Mouse (Mus musculus) embryonic facial prominence, embryonic 10.5 days (tissue): ENCODE results near the gene Cul5. TPM values are rescaled to one million over a fixed set of nuclear protein-coding genes. Genes with fewer than 3 reads are reported as not detected.

ENCODE experiments used
- DNase-seq: peaks from one replicate; pipeline ENCODE4 v3.0.0-alpha.2; 2017; ENCODE audit warnings: low spot score
- H3K27ac ChIP-seq: fragments of 300-500 bp; sonication (generic); replicated peaks from 2 replicates; pipeline ENCODE4 v1.5.1; 2016; ENCODE audit warnings: mild to moderate bottlenecking
- H3K27me3 ChIP-seq: fragments of 300-500 bp; sonication (generic); replicated peaks from 2 replicates; pipeline ENCODE4 v1.6.1; 2016; ENCODE audit warnings: low read depth, mild to moderate bottlenecking; ENCODE audit not compliant: poor library complexity, severe bottlenecking
- H3K36me3 ChIP-seq: fragments of 300-500 bp; sonication (generic); replicated peaks from 2 replicates; pipeline ENCODE4 v1.6.1; 2016; ENCODE audit warnings: mild to moderate bottlenecking, moderate library complexity
- H3K4me1 ChIP-seq: fragments of 300-500 bp; sonication (generic); 2 replicates; pipeline ENCODE4 v1.6.1; 2016
- H3K4me3 ChIP-seq: fragments of 300-500 bp; sonication (generic); 2 replicates; pipeline ENCODE4 v1.5.1; 2016; ENCODE audit warnings: mild to moderate bottlenecking, moderate library complexity
- H3K9me3 ChIP-seq: fragments of 300-500 bp; sonication (generic); 2 replicates; pipeline ENCODE4 v1.6.1; 2016; ENCODE audit warnings: mild to moderate bottlenecking
- WGBS: fragments of 180-500 bp; shearing (Covaris S2); methylation state at CpG from one replicate; pipeline ENCODE4 v1.1.7; 2016; 5-methylcytosine and 5-hydroxymethylcytosine counted together
- polyA plus RNA-seq: library from polyadenylated mRNA; unstranded; fragments of >200 nt; fragmentation: Nextera tagmentation; extraction: Ambion mirVana; gene quantifications from 2 replicates; pipeline ENCODE4 v1.2.1, GENCODE M21; 2016

Gene Cul5
- 38.1 and 38.6 TPM in 2 replicates for polyA plus RNA-seq

DNA sequence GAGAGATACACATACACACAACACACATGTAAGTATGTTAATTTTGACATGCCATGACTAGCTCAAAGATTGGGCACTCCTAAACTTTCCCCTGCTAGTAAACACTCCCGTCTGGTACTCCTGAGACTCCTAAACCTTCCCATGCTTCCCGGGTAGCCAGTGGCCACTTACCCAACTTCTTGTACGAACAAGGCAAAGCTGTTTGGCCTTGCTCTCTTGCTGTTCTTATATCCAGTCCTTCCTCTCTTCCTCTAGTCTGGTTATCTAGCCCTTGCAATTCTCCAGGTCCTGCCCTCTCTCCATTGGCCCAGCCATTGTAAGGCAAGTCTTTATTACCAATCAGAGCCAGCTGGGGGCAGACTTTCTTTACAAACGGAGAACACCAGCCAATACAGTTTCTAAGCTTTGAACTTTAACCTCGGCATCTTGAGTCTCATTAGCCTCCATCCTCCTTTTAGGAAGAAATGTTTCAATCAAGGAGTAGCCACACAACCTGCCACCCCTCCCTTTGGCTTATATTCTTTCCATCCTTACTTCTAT, at the start of gene Cul5:
TSS of gene Cul5 (minus strand) at position 335 of the 540 bp plus-strand sequence.
- H3K4me1 ChIP-seq = peaks cover 20% of the 10 kb centered on the region
- WGBS = 53% methylated on average over 5 of the region's 5 CpGs
- H3K36me3 ChIP-seq = no peaks in the 10 kb centered on the region; the same call in 1 of the 2 replicates
- H3K27ac ChIP-seq = no peak within 1 kb of the TSS
- H3K9me3 ChIP-seq = no peaks in the 10 kb centered on the region
- no peak within 1 kb of the TSS for H3K4me3 ChIP-seq
- no peaks in the 10 kb centered on the region for H3K27me3 ChIP-seq
- DNase-seq = peak; percentile 33

GRCm38 (mm10) chr9:53705992-53706696, 36.3 kb upstream of the Cul5 start, which contains the start of gene Rab39:
Gene Rab39 (minus strand): TSS chr9:53706232.
- Histone ChIP-seq H3K27me3 (no peaks in the 10 kb centered on the region), H3K4me1 (peaks cover 12% of the 10 kb centered on the region), H3K36me3 (no peaks in the 10 kb centered on the region), H3K27ac (peak within 1 kb of the TSS; percentile 69), H3K4me3 (peak within 1 kb of the TSS; percentile 69), H3K9me3 (no peaks in the 10 kb centered on the region)
- under 1% methylated on average over 49 of the region's 49 CpGs for WGBS
- DNase-seq = peak; percentile 97

DNA sequence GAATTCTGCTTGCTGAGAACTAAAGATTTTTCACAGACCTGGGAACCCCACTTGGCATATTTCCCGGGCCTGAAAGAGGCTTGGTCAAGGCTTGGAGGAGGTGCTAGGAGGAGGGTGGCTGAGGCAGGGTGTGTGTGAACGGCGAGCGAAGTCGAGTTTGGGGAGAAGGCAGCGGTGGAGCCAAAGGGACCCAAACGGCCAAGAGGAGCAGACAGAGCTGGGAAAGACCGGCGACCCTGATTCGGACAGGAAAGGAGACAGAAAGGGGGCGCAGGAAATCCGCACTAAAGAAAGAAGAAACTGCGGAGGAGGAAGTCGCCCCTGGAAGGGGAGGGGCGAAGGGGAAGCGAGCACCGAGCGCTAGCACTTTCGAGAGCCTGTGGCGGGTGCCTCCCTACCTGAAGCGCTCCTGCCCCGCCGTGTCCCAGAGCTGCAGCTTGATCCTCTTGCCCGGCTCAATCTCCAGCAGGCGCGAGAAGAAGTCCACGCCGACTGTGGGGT, 35.7 kb upstream of the Cul5 start:
- Histone ChIP-seq H3K9me3 (no peaks in the 10 kb centered on the region), H3K36me3 (no peaks in the 10 kb centered on the region), H3K4me1 (peaks cover 12% of the 10 kb centered on the region), H3K4me3 (peak overlapping the region; percentile 69), H3K27me3 (no peaks in the 10 kb centered on the region), H3K27ac (peak overlapping the region; percentile 69)
- no peak for DNase-seq
- under 1% methylated on average over 28 of the region's 28 CpGs for WGBS

GRCm38 (mm10) chr9:53702991-53703390, 33.2 kb upstream of the Cul5 start:
- H3K27ac ChIP-seq = no peak overlapping the region
- no peak for DNase-seq
- H3K36me3 ChIP-seq = no peaks in the 10 kb centered on the region
- no peaks in the 10 kb centered on the region for H3K9me3 ChIP-seq
- H3K4me1 ChIP-seq = peaks cover 12% of the 10 kb centered on the region
- no peaks in the 10 kb centered on the region for H3K27me3 ChIP-seq
- 89% methylated on average over 1 of the region's 1 CpGs for WGBS
- H3K4me3 ChIP-seq = no peak overlapping the region

DNA sequence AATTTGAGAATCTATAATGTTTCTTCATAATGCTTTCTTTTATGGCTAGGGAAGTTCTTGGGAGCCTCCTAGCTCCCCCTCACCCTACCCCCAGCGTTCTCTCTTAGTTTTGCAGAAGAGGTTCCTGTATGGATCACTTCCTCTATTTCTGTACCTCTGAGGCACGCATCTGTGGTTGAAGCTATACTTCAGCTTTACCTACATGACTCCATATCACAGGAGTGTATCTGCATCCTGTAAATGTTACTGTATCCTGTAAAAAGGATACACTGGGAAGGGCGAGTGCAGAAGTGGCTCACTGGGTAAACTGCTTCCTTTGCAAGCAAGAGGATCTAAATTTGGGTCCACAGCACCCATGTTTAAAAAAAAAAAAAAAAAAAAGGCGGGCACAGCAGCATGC, 30.7 kb upstream of the Cul5 start:
- no peaks in the 10 kb centered on the region for H3K27me3 ChIP-seq
- no peaks in the 10 kb centered on the region for H3K9me3 ChIP-seq
- WGBS = 71% methylated on average over 4 of the region's 4 CpGs

DNA sequence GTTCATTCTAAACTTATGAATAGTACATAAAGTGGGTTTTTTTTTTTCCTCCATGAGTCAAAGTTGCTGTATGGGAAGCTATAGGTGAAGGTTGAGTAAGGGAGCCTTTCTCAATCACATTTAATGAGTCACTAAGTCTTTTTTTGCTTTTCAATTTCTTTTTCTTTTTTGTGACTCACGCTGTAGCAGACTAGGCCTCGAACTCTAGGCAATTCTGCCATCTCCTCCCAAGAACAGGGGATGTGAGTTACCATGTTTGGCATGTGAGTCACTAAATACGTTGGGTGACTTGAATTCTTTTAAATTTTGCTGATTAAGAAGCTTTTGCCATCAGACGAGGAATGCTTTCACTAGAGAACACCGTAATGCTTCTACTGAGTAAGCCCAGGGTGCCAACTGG, 26.0 kb upstream of the Cul5 start:
- H3K27me3 ChIP-seq = no peaks in the 10 kb centered on the region
- 86% methylated on average over 5 of the region's 5 CpGs for WGBS
- H3K27ac ChIP-seq = no peak overlapping the region
- no peaks in the 10 kb centered on the region for H3K9me3 ChIP-seq
- DNase-seq = no peak
- no peaks in the 10 kb centered on the region for H3K4me1 ChIP-seq
- no peaks in the 10 kb centered on the region for H3K36me3 ChIP-seq
- no peak overlapping the region for H3K4me3 ChIP-seq

More for the DNA sequence above, 30.7 kb upstream of the Cul5 start:
- no peak for DNase-seq
- no peak overlapping the region for H3K27ac ChIP-seq
- peaks cover 5% of the 10 kb centered on the region for H3K4me1 ChIP-seq
- H3K36me3 ChIP-seq = no peaks in the 10 kb centered on the region
- H3K4me3 ChIP-seq = no peak overlapping the region

DNA sequence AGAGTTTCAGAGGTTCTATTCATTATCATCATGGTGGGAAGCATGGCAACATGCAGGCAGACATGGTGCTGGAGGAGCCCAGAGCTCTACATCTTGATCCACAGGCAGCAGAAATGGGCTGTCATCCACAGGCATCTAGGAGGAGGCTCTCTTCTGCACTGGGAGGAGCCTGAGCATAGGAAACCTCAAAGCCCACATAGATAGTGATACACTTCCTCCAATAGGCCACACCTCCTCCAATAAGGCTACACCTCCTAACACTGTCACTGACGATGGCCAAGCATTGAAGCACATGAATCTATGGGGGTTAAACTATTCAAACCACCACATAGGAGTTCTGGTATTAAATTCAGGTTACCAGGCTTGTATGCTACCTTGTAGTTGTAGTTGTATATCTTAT, 23.9 kb upstream of the Cul5 start:
- H3K36me3 ChIP-seq = no peaks in the 10 kb centered on the region
- no peak overlapping the region for H3K4me3 ChIP-seq
- WGBS = 68% methylated on average over 1 of the region's 1 CpGs
- no peaks in the 10 kb centered on the region for H3K27me3 ChIP-seq
- no peak for DNase-seq
- no peak overlapping the region for H3K27ac ChIP-seq
- H3K9me3 ChIP-seq = no peaks in the 10 kb centered on the region
- H3K4me1 ChIP-seq = no peaks in the 10 kb centered on the region

GRCm38 (mm10) chr9:53691745-53692670, 22.2 kb upstream of the Cul5 start:
- DNase-seq = no peak
- Histone ChIP-seq H3K27me3 (no peaks in the 10 kb centered on the region), H3K27ac (no peak overlapping the region), H3K36me3 (no peaks in the 10 kb centered on the region), H3K4me3 (no peak overlapping the region), H3K4me1 (no peaks in the 10 kb centered on the region), H3K9me3 (no peaks in the 10 kb centered on the region)
- 39% methylated on average over 7 of the region's 7 CpGs for WGBS

DNA sequence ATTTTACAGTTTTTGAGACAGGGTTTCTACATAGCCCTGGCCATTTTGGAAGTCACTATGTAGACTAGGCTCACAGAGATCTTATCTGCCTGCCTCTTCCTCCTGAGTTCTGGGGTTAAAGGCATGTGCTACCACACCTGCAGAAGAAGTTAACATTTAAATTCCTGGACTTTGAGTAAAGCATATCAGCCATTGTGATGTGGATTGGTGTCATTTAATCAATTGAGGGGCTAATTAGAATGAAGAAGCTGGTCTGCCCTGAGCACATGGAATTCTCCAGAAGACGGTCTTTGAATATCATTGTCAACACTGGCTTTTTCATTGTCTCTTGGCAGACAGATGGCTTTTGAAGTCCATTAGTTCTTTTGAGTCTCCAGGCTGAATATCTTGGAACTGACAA, 11.0 kb upstream of the Cul5 start:
- no peak for DNase-seq
- Histone ChIP-seq H3K4me1 (no peaks in the 10 kb centered on the region), H3K27me3 (no peaks in the 10 kb centered on the region), H3K27ac (no peak overlapping the region), H3K36me3 (no peaks in the 10 kb centered on the region), H3K9me3 (0 out of 2 replicates have a peak, but pooled peaks cover 2% of the 10 kb centered on the region), H3K4me3 (no peak overlapping the region)
- WGBS = 88% methylated on average over 1 of the region's 1 CpGs

- Histone ChIP-seq H3K36me3 (no peaks in the 10 kb centered on the region), H3K27ac (no peak overlapping the region), H3K9me3 (0 out of 2 replicates have a peak, but pooled peaks cover 2% of the 10 kb centered on the region), H3K27me3 (no peaks in the 10 kb centered on the region), H3K4me3 (no peak overlapping the region), H3K4me1 (no peaks in the 10 kb centered on the region)
- WGBS = 71% methylated on average over 4 of the region's 4 CpGs
- DNase-seq = no peak
Observed at GRCm38 (mm10) chr9:53676921-53677320, 7.1 kb upstream of the Cul5 start.

- Histone ChIP-seq H3K4me1 (peaks cover 3% of the 10 kb centered on the region; the same call in 1 of the 2 replicates), H3K4me3 (no peak overlapping the region), H3K27me3 (no peaks in the 10 kb centered on the region), H3K36me3 (no peaks in the 10 kb centered on the region), H3K9me3 (0 out of 2 replicates have a peak, but pooled peaks cover 2% of the 10 kb centered on the region), H3K27ac (no peak overlapping the region)
- WGBS = 21% methylated on average over 3 of the region's 3 CpGs
- peak; percentile 56 for DNase-seq
Observed at GRCm38 (mm10) chr9:53673571-53673970, 3.8 kb upstream of the Cul5 start.

DNA sequence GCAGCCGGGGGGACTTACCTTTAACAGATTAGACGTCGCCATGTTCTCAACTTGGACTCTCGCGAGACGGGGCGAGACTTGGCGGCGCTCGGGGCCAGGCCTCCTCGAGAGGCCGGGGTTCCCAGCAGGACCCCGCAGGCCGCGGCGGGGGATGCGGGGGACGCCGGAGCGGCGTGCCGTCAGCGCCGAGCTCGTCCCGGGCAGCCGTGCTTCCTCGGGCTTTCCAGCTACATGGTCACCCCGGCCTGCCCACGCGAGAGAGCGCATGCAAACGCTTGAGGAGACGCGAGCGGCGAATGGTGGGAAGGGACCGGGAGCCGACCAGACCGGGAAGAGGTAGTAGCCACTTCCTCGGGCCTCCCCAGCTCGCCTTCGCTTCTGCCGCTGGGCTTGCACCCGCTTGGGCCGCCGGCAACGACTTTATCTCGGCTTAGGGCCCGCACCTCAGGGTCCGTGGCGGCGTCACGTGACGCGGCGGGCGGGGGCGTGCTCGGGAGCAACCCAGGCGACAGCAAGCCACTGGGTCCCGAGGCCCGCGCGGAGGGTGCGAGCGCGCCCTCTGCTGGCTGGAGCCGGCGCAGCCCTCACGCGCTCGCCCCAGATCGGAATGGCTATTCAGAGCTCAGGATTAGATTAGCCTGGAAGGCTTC, 2.7 kb downstream of the Cul5 start:
- under 1% methylated on average over 74 of the region's 74 CpGs for WGBS
- H3K4me1 ChIP-seq = peaks cover 25% of the 10 kb centered on the region
- peak; percentile 94 for DNase-seq

More for the DNA sequence above, 2.7 kb downstream of the Cul5 start:
- peaks cover 18% of the 10 kb centered on the region for H3K36me3 ChIP-seq
- no peaks in the 10 kb centered on the region for H3K9me3 ChIP-seq
- H3K27ac ChIP-seq = peak overlapping the region; percentile 97
- H3K27me3 ChIP-seq = no peaks in the 10 kb centered on the region
- peak overlapping the region; percentile 94 for H3K4me3 ChIP-seq
